Mouse (Mus musculus): Measurements from ENCODE around the gene Arhgef10l. TPM values are rescaled to one million over a fixed set of nuclear protein-coding genes. Genes with fewer than 3 reads are reported as not detected.

Gene Arhgef10l
- polyA plus RNA-seq, 1 experiment from 2014 or later, result 9.7 TPM

GRCm38 (mm10) chr4:140688826-140689425 is 23.1 kb upstream of the Arhgef10l start:
- H3K27me3 ChIP-seq (ENCODE audit: control insufficient read depth, insufficient read depth, low read length), result no peaks in the 10 kb centered on the region
- 80% methylated on average over 5 of the region's 5 CpGs for WGBS (ENCODE audit: insufficient replicate concordance)
- no peak overlapping the region for H3K4me2 ChIP-seq
- no peak overlapping the region for H3K27ac ChIP-seq (ENCODE audit: low read depth, low read length)
- H3K9ac ChIP-seq (ENCODE audit: low read depth, low read length), result no peak overlapping the region
- no peak overlapping the region for H3K4me3 ChIP-seq (ENCODE audit: low read depth, low read length)
- no peak for ATAC-seq (replicated peaks; ENCODE audit: insufficient number of reproducible peaks, low FRiP score, low TSS enrichment)
- H3K4me1 ChIP-seq (ENCODE audit: control insufficient read depth, insufficient read depth, low read length), result peaks cover 12% of the 10 kb centered on the region
- H3K9me3 ChIP-seq (replicated peaks; ENCODE audit: control insufficient read depth, low read length), result no peaks in the 10 kb centered on the region
- no peaks in the 10 kb centered on the region for H3K36me3 ChIP-seq (ENCODE audit: control insufficient read depth, insufficient read depth, low read length)

DNA sequence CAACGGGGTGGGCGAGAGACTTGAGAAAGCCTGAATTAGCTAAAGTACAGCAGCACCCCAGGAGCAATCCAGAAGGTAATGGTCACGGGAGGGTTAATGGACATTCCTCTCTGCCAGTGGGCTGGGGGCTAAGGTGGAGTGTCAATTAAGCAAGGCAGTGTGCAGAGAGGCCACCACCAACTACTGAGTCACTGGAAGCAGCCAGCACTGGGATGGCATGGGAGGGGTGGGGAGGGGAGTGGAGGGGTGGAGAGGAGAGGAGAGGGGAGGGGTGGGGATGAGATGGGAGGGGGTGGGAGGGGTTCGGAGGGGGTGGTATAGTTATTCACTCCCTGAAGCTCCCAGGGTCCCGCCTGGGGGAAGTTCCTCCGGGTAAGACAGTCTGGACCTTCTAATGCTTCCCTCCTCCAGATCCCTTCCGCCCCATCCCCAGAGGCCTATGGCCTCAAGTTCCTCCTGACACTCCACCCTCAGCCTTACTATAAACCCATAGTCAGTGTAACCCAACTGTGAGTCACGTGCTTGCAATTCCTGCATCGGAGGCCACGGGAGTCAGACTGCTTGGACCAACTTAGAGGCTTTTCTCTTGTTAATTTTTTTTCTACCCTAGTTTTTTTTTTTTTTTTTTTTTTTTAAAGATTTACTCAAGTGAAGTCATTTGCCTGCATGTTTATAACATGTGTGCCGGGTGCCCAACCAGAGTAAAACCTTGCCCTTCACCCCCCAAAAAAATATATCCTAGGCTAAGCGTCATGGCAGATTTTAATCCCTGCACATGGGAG is 22.4 kb upstream of the Arhgef10l start:
- no peak overlapping the region for H3K4me3 ChIP-seq (ENCODE audit: low read depth, low read length)
- no peak for ATAC-seq (replicated peaks; ENCODE audit: insufficient number of reproducible peaks, low FRiP score, low TSS enrichment)
- no peaks in the 10 kb centered on the region for H3K27me3 ChIP-seq (ENCODE audit: control insufficient read depth, insufficient read depth, low read length)
- H3K27ac ChIP-seq (ENCODE audit: low read depth, low read length), result no peak overlapping the region
- H3K4me1 ChIP-seq (ENCODE audit: control insufficient read depth, insufficient read depth, low read length), result peaks cover 17% of the 10 kb centered on the region
- WGBS (ENCODE audit: insufficient replicate concordance), result 52% methylated on average over 12 of the region's 12 CpGs
- H3K4me2 ChIP-seq, result no peak overlapping the region
- H3K36me3 ChIP-seq (ENCODE audit: control insufficient read depth, insufficient read depth, low read length), result no peaks in the 10 kb centered on the region
- no peak overlapping the region for H3K9ac ChIP-seq (ENCODE audit: low read depth, low read length)
- no peaks in the 10 kb centered on the region for H3K9me3 ChIP-seq (replicated peaks; ENCODE audit: control insufficient read depth, low read length)

GRCm38 (mm10) chr4:140684881-140685303 is 19.1 kb upstream of the Arhgef10l start:
- WGBS (ENCODE audit: insufficient replicate concordance), result 35% methylated on average over 6 of the region's 6 CpGs
- no peaks in the 10 kb centered on the region for H3K9me3 ChIP-seq (replicated peaks; ENCODE audit: control insufficient read depth, low read length)
- peaks cover 13% of the 10 kb centered on the region for H3K4me1 ChIP-seq (ENCODE audit: control insufficient read depth, insufficient read depth, low read length)
- H3K4me3 ChIP-seq (ENCODE audit: low read depth, low read length), result peak overlapping the region; percentile 30; the same call in 1 of the 2 replicates
- H3K27me3 ChIP-seq (ENCODE audit: control insufficient read depth, insufficient read depth, low read length), result no peaks in the 10 kb centered on the region
- H3K4me2 ChIP-seq, result peak overlapping the region; percentile 66
- 0 out of 2 replicates have a peak overlapping the region, but pooled peaks have one; percentile 54 for H3K9ac ChIP-seq (ENCODE audit: low read depth, low read length)
- ATAC-seq (replicated peaks; ENCODE audit: insufficient number of reproducible peaks, low FRiP score, low TSS enrichment), result 0 out of 2 replicates have a peak, but pooled peaks have one; percentile 25
- no peaks in the 10 kb centered on the region for H3K36me3 ChIP-seq (ENCODE audit: control insufficient read depth, insufficient read depth, low read length)
- 0 out of 2 replicates have a peak overlapping the region, but pooled peaks have one; percentile 59 for H3K27ac ChIP-seq (ENCODE audit: low read depth, low read length)

DNA sequence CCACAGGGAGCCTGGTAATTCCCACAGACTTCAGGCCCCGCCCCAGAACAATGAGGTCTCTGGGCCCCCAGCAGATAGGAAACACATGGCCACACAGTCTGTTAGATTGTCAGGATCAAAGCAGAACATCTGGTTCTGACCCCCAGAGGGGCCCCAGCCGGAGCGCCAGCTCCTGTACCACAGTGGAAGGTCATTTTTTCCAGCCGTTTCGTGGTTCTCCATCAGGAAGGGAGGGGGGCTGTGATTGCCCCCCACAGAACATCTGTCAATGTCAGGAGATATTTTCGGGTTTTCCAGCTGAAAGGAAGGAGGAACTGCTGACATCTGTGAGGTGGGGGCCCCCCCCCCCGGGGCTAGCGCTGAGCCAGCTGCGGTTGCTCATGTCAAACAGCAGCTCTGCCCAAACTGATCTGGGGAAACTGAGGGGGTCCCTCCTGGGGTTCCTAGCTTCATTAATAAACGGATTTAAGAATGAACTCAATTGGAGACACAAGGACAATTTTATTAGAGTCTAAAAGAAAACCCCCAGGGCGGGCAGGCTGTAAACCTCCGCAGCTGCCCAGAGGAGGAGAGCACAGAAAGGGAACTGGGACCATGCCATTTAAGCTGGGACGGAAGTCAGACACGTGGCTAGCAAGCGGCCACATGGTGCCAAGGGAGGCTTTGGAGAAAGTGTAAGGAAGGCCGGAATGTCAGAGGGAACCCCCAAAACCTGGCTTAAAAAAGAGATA is 18.5 kb upstream of the Arhgef10l start:
- H3K36me3 ChIP-seq (ENCODE audit: control insufficient read depth, insufficient read depth, low read length), result no peaks in the 10 kb centered on the region
- no peaks in the 10 kb centered on the region for H3K27me3 ChIP-seq (ENCODE audit: control insufficient read depth, insufficient read depth, low read length)
- H3K27ac ChIP-seq (ENCODE audit: low read depth, low read length), result peak overlapping the region; percentile 59; the same call in 1 of the 2 replicates
- H3K4me3 ChIP-seq (ENCODE audit: low read depth, low read length), result peak overlapping the region; percentile 30
- peaks cover 12% of the 10 kb centered on the region for H3K4me1 ChIP-seq (ENCODE audit: control insufficient read depth, insufficient read depth, low read length)
- H3K9me3 ChIP-seq (replicated peaks; ENCODE audit: control insufficient read depth, low read length), result no peaks in the 10 kb centered on the region
- WGBS (ENCODE audit: insufficient replicate concordance), result 5% methylated on average over 16 of the region's 16 CpGs
- peak overlapping the region; percentile 66 for H3K4me2 ChIP-seq
- peak overlapping the region; percentile 54; the same call in 1 of the 2 replicates for H3K9ac ChIP-seq (ENCODE audit: low read depth, low read length)
- peak; percentile 70 for ATAC-seq (replicated peaks; ENCODE audit: insufficient number of reproducible peaks, low FRiP score, low TSS enrichment)

DNA sequence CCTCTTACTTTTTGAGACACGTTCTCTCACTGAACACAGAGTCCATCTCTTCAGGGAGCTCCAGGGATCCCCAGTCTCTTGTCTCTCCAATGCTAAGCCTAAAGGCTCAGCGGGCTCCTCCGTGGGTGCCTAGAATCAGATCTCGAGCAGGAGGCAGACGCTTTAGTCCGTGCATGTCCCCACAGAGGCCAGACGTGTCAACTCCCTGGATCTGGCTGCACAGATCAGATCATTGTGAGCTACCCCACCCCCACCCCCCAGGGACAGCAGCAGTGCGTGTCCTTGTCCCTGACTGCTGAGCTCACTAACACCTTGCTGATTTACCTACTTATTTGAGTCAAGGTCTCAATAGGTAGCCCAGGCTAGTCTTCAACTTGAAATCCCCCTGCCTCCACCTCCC is 17.8 kb upstream of the Arhgef10l start:
- 26% methylated on average over 8 of the region's 8 CpGs for WGBS (ENCODE audit: insufficient replicate concordance)
- 0 out of 2 replicates have a peak overlapping the region, but pooled peaks have one; percentile 59 for H3K27ac ChIP-seq (ENCODE audit: low read depth, low read length)
- no peaks in the 10 kb centered on the region for H3K9me3 ChIP-seq (replicated peaks; ENCODE audit: control insufficient read depth, low read length)
- H3K4me3 ChIP-seq (ENCODE audit: low read depth, low read length), result peak overlapping the region; percentile 30; the same call in 1 of the 2 replicates
- H3K4me2 ChIP-seq, result peak overlapping the region; percentile 66
- peaks cover 12% of the 10 kb centered on the region for H3K4me1 ChIP-seq (ENCODE audit: control insufficient read depth, insufficient read depth, low read length)
- H3K9ac ChIP-seq (ENCODE audit: low read depth, low read length), result no peak overlapping the region
- no peaks in the 10 kb centered on the region for H3K27me3 ChIP-seq (ENCODE audit: control insufficient read depth, insufficient read depth, low read length)
- ATAC-seq (replicated peaks; ENCODE audit: insufficient number of reproducible peaks, low FRiP score, low TSS enrichment), result peak; percentile 44; the same call in 1 of the 2 replicates
- no peaks in the 10 kb centered on the region for H3K36me3 ChIP-seq (ENCODE audit: control insufficient read depth, insufficient read depth, low read length)

DNA sequence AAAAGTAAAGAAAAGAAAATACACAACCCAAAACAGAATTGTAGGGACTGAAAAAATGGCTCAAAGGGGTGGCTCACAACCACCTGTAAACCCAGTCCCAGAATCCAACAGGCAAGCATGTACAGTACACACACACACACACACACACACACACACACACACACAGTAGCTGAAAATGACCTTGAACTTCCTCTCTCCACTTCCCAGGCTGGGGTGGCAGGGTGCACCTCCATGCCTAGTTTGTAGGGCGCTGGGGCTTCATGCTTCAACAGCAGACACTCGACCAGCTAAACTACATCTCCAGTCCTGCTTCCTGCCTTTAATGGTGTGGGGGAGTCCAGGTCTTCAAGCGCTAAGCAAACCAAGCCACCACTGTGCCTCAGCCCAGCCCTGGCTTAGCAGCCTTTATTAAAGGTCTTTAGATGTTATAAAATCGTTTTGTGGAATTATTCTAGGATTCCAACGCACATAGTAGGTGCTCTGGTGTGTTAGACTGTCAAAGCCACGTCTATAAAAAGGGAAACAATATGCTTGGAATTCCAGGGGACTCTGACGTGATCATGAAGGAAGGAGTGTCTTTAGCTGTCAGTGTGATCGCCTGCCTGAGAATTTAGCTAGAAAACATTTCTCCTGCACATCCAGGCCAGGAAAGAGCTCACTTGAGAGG is 15.1 kb upstream of the Arhgef10l start:
- no peak overlapping the region for H3K4me2 ChIP-seq
- no peak overlapping the region for H3K27ac ChIP-seq (ENCODE audit: low read depth, low read length)
- ATAC-seq (replicated peaks; ENCODE audit: insufficient number of reproducible peaks, low FRiP score, low TSS enrichment), result no peak
- no peak overlapping the region for H3K9ac ChIP-seq (ENCODE audit: low read depth, low read length)
- H3K4me1 ChIP-seq (ENCODE audit: control insufficient read depth, insufficient read depth, low read length), result peaks cover 12% of the 10 kb centered on the region
- no peaks in the 10 kb centered on the region for H3K27me3 ChIP-seq (ENCODE audit: control insufficient read depth, insufficient read depth, low read length)
- H3K4me3 ChIP-seq (ENCODE audit: low read depth, low read length), result no peak overlapping the region
- no peaks in the 10 kb centered on the region for H3K36me3 ChIP-seq (ENCODE audit: control insufficient read depth, insufficient read depth, low read length)
- no peaks in the 10 kb centered on the region for H3K9me3 ChIP-seq (replicated peaks; ENCODE audit: control insufficient read depth, low read length)
- 48% methylated on average over 8 of the region's 8 CpGs for WGBS (ENCODE audit: insufficient replicate concordance)

- no peaks in the 10 kb centered on the region for H3K27me3 ChIP-seq (ENCODE audit: control insufficient read depth, insufficient read depth, low read length)
- no peak for ATAC-seq (replicated peaks; ENCODE audit: insufficient number of reproducible peaks, low FRiP score, low TSS enrichment)
- no peaks in the 10 kb centered on the region for H3K9me3 ChIP-seq (replicated peaks; ENCODE audit: control insufficient read depth, low read length)
- 21% methylated on average over 18 of the region's 18 CpGs for WGBS (ENCODE audit: insufficient replicate concordance)
- no peak overlapping the region for H3K4me3 ChIP-seq (ENCODE audit: low read depth, low read length)
- no peaks in the 10 kb centered on the region for H3K36me3 ChIP-seq (ENCODE audit: control insufficient read depth, insufficient read depth, low read length)
- peaks cover 12% of the 10 kb centered on the region for H3K4me1 ChIP-seq (ENCODE audit: control insufficient read depth, insufficient read depth, low read length)
- H3K4me2 ChIP-seq, result peak overlapping the region; percentile 44; the same call in 1 of the 2 replicates
- no peak overlapping the region for H3K27ac ChIP-seq (ENCODE audit: low read depth, low read length)
- H3K9ac ChIP-seq (ENCODE audit: low read depth, low read length), result no peak overlapping the region
Measured at GRCm38 (mm10) chr4:140679723-140680380, 14.0 kb upstream of the Arhgef10l start.
